Mouse (Mus musculus) heart, adult 8-10 months (tissue): ENCODE data around the gene Snx18. TPM values are rescaled to one million over a fixed set of nuclear protein-coding genes. Genes with fewer than 3 reads are reported as not detected.

Experiments used
- DNase-seq: peaks from one replicate; pipeline ENCODE4 v3.0.0; 2022; ENCODE audit warnings: low spot score
- total RNA-seq, 4 experiments: library from RNA; stranded (reverse); gene quantifications; 2 replicates each; pipeline ENCODE4 v1.2.4; 2022

Snx18 gene
- total RNA-seq, 4 experiments from 2014 or later = 16.4 to 18.9 (median 18.0) TPM

DNA sequence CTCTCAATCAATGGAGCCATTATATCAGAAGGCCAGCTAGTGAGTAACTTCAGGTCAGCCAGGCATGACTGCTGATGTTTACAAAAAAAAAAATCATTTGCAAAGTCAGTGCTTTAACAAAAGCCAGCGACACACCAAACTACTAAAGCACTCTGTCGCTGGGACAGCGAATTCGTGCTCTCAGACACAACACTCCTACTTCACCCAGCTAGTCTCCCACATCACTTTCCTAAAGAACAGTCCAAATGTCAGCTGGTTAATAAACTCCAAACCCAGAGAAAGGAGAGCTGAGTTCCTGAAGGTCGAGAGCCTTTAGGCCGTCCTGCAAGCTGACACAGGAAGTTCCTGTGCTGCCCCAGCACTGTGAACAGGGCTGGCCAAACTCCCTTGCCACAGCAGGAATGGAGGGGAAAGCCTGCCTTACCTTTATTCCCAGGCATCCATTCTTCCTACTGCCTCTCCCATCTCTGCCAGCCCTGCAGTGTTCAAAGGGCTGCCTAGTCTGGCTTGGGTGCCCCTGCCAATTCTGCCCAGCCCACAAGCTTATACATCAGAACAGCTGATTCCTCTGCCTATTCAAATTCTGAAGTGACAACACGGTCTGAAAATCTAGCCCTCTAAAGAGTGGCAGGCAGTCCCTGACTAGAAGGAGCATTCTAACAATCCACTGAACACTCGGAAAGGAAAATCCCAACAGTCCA, 2.2 kb downstream of the Snx18 start:
- no peak for DNase-seq

DNA sequence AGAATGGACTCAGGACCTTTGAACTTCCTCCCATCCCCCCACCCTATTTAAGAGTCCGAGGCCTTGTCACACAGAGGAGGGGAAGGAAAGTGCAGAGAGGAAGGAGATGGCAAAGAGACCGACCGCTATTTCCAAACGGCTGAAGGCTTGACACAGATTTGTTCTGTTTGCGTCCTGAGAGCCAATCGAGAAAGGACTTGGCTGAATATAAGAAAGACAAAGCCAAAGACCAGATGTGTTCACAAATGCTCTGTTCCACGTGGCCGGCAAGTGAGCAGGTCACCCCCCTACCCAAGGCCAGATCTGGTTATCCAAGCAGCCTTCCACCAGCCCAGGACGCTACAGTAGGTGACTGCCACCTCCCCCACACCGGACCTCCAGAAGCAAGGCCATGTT, 2.8 kb downstream of the Snx18 start:
- DNase-seq = no peak

DNA sequence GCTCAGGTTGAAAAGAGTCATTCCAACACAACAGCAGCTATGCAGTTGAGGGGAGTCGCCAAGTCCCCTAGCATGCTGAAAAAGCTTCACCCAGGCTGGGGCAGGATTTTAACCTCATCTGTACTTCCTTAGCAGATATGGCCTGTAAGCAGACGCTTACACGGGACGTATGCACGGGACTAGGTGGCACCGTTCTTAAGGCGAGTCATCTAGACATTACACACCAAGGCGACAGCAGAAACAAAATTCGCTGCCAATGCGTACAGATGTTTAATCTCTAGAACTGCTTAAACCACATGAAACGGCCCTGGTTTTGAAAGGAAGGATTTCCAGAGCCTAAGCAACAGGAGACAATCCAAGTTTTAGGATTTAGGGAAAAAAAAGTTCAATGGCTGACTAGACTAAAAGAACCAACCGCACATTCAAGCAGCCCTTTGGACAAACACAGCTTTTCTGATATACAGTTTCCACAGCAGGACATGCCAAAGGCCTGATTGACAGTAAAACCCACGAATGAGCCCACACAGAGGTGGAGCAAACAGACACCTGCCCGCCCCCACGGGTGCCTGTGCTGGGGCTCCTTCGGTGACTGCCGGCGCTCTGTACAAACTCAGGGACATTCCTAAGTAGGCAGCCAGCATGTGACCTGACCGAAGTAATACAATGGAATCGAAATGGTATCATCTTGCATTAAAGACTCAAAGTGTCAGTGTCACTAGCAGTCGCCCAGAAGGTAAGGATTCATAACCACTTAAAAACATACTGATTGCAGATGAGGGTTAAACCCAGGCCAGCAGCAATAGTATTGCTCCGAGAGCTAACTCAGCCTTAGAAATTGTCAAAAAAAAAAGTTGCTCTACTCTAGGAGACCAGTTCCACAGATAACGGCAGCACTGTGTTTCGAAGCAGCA, 3.5 kb downstream of the Snx18 start:
- peak; percentile 89 for DNase-seq

DNA sequence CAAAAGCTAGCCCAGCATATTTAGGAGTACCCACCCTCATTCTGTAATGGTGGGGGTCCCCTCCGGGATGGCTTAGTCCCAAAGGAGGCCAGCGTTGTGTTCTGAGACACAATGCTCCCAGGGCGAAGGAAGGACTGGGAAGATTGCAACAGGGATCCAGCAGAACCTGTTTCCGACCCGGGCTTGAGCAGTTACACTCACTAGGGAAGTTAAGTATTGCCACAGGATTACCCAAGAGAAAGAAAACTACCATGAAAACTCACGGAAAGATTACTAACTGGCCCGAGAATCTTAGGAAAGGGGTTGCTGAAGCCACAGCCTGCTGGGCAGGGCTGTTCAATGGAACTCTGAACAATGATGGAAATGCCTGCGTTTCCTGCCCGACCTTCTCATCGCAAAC, 4.5 kb downstream of the Snx18 start:
- DNase-seq = no peak

DNA sequence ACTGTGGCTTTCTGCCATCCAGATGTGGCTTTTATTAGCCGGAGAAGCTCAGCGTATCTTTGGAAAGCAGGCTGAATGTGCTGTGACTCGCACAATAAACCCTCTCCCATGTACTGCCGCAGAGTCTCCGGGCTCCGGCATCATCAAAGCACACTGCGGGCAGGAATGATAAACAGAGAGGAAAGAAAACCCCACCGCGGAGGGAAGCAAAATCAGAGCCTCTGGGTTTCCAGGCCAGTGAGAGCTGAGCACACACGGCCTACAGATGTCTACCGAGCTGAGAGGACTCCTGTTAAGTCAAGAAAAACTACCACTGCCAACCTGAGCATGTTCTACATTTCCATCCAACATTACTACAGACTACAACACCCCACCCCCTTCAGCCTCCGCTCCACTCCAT, 5.0 kb downstream of the Snx18 start:
- DNase-seq = no peak

DNA sequence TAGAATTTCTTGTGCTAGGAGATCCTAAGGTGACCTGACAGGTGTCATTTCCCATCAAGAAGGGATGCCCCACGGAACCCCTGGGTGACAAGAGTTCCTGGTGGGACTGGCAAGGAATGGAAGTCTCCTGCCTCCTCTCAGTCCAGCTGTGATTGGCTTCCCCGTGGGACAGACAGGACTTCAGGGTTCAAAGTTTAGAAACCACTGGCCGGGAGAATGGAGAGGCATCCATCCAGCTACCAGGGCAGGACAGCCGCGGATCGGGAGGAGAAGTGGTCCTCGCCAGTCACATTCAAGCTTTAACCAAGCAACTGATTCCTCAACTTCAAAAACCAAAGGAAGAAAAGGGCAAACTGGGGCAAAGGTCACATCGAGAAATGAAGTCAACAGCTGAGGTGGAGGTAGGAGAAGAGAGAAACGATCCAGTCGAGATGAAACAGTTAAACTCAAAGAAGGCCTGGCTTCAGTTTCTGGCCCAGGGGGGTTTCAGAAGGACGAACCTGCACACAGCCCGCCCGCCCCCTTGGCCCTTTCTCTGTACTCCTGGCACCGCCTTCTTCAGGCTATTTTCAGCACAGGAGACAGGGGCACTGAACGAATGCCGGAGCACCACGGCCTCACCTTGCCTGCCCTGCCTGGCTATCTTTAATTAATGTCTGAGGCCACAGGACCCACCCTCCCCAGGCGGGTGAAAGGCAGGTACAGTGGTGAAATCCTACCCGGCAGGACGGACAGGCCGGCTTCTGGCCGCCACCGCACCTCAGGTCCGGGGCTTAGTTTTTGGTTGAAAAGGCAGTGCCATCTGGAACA, 6.0 kb downstream of the Snx18 start:
- DNase-seq = no peak

DNA sequence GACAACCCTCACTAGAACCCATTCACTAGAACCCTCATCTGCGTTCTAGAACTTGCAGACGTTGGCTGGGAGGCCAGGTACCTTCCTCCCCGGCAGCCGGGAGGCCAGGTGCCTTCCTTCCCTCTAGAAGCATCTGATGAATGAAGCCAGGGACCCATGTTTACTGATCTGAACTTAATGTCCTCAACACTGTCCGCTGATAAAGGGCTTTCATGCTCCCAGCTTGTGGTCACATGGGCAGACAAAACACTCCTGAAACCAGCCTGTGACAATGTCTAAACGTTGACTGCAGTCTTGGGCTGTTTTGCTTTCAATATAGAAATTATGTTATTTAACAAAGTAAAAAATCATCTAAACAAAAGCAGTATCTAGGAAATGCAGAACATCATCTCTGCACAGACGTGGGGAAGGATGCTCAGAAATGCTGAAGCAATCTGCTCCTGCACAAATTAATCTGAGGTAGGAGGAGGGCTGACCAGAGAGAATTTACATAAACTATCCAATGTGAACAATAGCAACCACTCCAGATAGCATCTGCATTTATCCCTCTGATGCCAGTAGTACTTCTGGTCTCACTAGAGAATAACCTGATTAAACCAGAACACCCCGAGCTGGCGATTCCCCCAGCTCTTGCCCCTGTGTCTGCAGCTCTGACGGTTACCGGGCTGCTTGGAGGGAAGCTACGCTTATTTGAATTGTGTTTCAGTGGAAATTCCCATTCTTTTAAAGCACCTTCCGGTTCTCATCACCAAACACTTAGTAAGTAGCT, 7.4 kb downstream of the Snx18 start:
- DNase-seq = no peak

DNA sequence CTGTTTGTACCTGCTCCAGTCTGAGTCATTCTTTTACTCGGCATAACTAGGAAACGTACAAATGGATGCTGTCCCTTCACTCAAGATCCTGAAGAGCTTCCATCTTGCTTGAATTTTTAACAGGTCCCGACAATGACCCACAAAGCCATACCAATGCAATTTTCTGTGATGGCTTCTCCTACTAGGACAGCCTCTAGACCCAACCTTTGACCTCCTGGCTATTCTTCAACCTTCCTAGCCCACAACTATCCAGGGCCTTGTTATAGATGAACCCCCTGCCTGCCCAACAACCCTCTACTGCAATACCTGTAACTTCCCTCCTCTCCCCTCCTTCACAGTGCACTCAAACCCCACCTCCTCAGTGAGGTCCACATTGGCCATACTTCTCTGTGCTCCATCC, 8.9 kb downstream of the Snx18 start:
- no peak for DNase-seq

DNA sequence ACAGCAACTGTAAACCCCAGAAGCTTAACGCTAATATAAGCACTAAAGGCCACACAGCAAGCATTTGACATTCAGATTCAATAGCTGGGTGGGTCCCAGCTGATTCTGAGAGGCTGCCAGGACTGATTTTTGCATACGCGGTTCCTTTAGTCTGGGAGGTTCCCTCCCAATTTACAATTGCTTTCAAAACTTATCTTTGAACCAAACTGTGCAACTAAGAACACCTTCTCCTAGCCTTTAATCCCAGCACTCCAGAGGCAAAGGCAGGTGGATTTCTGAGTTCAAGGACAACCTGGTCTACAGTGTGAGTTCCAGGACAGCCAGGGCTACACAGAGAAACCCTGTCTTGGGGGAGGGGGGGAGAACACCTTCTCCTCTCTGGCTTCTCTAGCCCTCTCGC, 10.5 kb downstream of the Snx18 start:
- no peak for DNase-seq

DNA sequence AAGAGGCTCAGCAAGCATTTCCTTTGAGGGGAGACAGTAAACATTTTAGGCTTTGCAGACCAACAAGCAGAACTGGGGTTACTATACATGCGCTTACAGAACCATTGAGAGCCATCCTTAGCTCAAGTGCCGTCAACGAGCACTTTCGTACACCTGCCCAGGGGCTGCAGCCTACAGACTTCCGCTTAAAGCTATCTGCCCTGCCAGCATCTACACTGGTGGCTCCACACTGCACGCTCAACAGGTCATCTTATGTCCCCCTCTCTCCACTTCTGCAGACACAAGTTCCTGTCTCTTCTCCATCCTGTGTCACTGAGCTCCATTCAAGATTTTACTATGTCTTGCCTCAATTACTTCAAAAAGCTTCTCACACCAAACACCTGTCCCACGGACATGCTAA, 11.0 kb downstream of the Snx18 start:
- no peak for DNase-seq

DNA sequence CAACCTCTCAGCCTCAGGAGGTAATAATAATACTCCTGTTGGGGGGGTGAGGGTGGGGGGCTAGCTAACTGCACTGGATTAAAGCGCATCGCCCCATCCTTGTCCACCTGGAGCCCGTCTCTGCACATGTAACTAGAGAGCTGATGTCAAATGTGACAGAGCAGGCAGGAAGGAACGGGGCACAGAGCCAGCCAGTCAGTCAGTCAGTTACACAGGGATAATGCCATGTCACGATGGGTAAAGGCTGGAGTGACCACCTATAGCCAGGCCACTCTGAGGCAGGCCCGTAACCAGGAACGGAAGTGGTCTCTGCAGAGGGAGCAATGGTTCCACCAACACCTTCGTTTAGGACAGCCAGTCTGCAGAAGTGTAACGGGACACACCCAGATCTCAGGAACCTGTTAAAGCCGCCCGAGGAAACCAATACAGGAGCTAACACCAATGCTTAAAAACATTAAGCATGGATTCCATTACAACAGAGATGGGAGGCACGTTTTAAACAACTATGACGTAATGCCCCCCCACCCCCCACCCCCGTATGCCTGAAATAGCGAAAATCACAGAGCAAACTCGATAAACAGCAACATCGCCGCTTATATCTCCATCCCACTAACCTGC, 11.5 kb downstream of the Snx18 start:
- DNase-seq = no peak

DNA sequence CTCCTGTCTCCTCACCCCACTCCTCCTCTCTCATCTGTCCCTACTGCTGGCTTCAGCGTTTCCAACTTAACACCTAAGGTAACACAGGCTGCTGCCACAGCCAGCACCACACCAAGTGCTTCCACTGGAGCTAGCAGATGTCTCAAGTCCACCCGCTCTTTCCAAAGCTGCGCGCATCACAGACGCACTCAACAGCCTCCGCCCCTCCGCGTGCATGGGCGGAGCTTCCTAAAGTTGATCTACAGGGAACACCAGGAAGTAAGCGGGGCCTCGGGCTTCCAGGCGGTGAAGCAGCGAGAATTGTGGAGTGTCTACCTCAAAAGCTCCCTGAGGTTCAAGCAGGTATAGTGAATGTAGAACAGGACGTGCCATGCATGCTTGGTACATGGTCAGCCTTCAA, 12.2 kb downstream of the Snx18 start:
- DNase-seq = no peak

DNA sequence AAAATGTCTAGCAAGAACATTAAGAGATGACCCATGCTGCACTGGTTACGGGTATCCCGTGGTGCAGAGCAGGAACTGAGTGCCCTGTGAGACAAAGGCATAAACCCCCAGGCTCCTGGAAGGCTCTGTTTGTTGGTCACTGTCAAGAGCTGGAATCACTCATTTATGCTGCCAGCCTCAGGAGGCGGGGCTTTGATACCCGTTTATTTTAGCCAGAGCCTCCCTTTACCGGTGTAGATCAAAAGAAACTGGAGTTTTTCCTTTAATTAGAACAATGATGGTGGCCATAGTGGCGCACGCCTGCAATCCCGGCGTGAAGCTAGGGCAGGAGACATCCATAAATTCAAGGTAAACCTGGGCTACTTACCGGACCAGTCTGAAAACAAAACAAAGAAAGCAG, 12.7 kb downstream of the Snx18 start:
- no peak for DNase-seq

DNA sequence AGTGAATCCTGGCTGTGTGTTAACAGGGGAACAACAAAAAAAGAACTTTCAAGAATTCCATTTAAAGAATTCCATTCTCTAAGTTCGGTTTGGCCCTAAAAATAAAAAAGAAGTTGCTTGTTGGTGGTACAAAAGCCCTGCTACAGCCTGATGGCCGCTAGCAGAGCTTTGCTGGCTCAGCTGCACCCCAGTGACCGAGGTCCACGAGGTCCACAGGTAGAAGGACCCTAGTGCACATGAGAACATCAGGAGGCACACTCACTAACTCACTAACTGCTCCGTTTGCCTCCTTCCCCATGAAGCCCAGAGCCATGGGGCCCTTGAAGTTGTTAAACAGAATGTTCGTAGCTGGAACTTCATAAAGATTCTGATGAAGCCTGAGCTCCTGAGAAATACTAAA, 14.0 kb downstream of the Snx18 start:
- no peak for DNase-seq

DNA sequence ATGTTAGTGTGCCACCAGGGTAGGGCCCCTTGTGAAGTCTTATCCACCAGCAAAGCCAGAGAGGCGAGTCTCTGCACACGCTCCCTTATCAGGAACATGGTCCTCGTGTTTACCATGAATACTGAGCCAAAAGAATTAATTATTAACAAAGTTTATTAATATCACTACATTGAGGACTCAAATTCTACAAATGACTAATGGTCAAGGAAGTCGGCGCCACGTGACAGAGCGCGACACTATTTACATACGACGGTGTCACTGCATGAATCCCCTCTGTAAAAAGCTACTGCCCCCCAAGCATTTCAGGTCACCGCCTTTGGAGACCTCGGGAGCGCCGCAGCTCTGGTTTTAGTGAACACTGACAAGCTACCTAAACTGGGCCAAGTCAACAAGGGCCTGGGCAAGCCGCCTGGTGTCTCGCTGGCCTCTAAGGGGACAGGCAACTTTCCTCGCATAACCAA, 15.5 kb downstream of the Snx18 start:
- no peak for DNase-seq

DNA sequence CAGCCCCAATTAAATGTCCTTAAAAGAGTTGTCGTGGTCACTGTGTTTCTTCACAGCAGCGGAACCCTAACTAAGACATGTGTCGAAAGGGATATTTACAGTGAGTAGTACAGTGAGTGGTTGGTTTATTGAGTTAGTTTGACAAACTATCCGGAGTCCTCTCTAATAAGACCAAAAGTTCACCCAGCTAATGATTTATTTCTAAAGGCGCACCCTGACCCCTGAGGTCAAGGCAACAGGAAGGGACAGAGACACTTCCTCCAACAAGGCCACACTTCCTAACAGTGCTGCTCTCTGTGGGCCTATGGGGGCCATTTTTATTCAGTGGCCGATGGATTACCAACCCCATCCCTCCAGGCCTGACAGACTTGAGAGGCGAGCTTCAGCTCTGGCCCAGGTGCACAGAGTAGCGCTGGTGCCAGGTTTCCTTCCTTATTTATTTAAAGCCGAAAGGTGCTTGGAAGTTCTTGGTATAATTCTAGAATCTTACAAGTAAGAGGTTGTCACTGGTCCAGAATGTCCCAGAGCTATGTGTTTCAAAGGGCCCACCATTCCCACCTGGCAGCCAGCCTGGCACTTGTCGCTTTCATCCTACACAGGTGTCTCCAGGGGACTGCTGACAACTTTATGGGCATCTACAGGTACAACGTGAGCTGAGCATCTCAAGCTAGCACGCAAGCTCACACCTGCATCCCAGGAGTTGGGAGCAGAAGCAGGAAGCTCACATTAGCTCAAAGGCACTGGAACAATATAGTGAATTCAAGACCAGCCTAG, 16.3 kb downstream of the Snx18 start:
- DNase-seq = no peak

DNA sequence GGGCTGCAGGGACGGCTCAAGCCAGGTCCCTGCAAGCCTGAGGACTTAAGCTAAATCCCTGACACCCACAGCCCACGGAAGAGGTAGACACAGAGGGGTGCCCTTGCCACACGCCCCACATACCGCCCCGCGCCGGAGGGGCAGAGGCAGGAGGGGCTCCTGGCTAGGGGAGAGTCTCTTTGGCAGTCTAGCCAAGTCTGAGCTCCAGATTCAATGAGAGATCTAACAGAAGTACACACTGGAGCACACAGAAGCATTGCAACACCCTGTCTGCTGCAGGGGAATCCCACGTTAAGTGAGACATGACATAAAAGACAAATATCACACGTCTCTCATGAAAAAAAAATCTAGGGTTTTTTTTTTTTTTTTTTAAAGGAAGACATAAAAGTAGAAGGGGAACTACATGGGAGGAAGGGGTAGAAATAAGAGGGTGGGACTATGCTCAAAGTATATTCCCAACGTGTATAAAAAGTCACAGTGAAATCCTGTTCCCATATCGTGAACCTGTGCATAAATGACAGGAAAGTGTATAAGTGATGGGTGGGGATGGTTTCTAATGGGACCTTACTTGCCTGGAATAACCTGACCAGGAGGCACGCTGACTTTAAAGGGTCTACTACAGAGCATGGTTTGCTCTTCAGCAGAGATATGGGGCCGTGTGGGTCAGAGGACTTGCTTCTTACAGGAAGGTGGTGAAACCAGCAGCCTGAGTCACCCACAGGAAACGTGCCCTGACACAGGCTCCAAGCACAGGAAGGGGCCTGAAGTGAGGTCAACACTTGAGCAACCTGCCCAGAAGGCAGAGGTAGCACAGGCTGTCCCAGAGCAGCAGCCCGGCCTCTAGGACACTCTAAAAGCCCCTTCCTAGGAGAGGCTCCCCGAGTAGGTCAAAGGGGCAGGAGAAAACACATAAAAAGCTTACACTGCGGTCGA, 17.6 kb downstream of the Snx18 start:
- DNase-seq = no peak

DNA sequence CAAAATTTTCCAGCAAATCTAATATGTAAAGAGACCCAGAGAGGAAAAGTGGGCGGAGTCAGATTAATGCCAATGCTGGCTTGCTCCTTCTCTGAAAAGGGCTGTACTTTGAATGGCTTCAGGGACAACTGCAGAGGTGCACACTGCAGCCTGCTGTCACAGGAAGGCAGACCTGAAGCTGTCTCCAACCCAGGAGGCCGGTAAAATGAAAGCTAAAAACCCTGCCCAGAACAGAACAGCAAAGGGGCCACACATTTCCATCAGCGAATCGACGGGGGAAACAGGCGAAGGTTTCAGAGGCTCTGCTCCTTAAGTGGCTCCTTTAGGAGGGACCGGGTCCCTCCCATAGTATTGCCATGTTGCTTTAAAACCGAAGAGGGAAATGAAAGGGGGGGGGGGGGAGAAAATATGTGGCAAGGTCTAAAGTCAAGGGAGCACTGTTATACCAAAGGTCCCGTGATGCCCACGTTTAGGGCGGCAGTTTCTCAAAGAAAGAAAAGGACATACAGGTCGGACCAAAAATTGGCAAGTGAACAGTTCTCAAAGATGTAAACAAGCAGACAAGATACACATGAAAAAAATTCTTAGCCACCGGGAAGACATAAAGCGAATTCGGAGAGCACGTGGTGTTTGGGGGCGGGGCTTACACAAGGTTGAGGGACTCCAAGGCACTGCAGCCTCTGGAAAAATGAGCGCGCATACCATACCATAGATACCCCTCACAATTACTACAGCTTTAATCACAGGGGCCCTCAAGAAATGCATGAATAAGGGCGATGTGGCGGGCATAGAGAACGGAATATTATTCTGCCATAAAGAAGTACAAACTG, 18.4 kb downstream of the Snx18 start:
- DNase-seq = no peak
